Mouse (Mus musculus): Measurements from ENCODE around the gene Rbms3.

DNA sequence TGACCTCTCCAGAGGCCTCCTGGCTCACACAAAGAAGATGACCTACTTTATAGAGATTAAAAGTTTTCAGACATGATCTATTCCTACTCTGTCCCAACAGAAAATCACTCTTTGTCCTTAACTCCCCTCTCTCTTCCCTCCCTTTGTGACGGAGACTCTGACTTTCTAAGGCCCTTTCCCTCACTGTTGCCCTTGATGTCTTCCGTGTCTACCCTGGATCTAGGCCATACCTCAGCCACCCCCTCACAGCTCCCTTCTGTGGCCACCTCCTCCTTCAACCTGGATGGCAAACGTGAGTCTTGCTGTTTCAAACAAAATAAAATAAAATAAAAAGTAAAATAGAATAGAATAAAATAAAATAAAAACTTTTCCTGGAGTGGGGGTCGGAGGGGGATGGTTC is 408.2 kb downstream of the Rbms3 start:
- TF ChIP-seq POLR2A (IDR thresholded peaks at IDR 0.05; ENCODE audit: extremely low read depth, insufficient read depth, low read length) (no peak), CTCF (IDR thresholded peaks at IDR 0.05; ENCODE audit: low read depth, low read length) (no peak)

Data from liver, adult 2 months (tissue).